Mouse (Mus musculus): ENCODE measurements around the gene Omp.

GRCm38 (mm10) chr7:98158481-98158880, 13.2 kb upstream of the Omp start:
- TF ChIP-seq USF1 (IDR thresholded peaks at IDR 0.05; ENCODE audit: low read depth) (no peak), MYOD1 (IDR thresholded peaks at IDR 0.05; ENCODE audit: control insufficient read depth in 1 of 3, insufficient read length in 2 of 3, low read depth in 2 of 3) (no peak), TCF3 (IDR thresholded peaks at IDR 0.05; ENCODE audit: insufficient read length, low read depth) (no peak), POLR2A (IDR thresholded peaks at IDR 0.05; ENCODE audit: insufficient read length, low read depth) (no peak), MAX (IDR thresholded peaks at IDR 0.05; ENCODE audit: low read depth) (no peak)

Data from myocyte (in vitro differentiated cells).